Mouse (Mus musculus) frontal cortex, postnatal 10 days (tissue): ENCODE data around the gene Wbp11.

Experiments used
- DNase-seq, 2 experiments: peaks; one replicate each; pipeline ENCODE4 v3.0.0; 2022; ENCODE audit warnings: low spot score in 2 of 2, mixed read lengths in 1 of 2

Wbp11 gene

GRCm38 (mm10) chr6:136827881-136828561 is at the start of gene Wbp11:
Wbp11 (minus strand) TSS chr6:136828233.
- peak; percentile 94 to 95 for DNase-seq

- DNase-seq: peak in 1 of 2 experiments; percentile 26
These were observed 47.6 kb upstream of the Wbp11 start, which contains the start of gene Mgp for GRCm38 (mm10) chr6:136875670-136876069. Mgp (minus strand) TSS chr6:136875823.

GRCm38 (mm10) chr6:136874599-136874998 is 46.6 kb upstream of the Wbp11 start:
- DNase-seq: no peak

DNA sequence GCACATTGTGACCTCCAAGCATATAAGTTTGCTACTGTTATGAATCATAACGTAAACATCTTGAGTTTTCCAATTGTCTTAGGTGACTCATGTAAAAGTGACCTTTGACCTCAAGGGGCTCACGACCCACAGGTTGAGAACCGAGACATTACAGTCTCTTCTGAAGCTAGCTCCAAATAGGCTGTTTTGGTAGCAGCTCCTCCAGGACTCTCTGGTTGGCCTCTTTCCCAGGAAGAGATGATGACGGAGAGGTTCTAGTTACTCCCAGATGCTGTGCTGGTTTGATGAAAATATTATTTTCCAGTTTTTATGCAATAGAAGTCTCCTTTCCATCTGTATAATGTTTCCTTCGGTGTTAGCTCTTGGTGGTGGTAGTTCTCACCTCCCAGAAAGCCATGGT is 40.9 kb upstream of the Wbp11 start:
- DNase-seq: no peak

DNA sequence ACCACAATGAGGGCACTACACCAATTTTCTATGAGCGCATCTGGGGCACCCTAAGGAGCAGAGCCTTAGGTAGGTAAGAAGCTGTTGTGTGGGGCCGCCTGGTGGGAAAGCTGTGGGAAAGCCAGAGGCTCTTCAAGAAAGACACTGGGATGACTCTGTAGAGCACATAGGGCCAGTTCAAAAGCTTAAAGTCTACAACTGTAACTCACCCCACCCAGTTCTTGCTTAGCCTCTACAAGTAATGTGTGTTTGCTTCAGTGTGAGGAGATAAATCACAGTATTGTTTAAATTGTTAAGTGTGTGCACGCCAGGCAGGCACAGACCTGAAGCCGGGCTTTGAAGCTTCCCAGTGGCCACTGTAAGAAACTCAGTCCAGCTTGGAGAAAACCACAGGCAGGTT is 38.1 kb upstream of the Wbp11 start:
- no peak for DNase-seq

DNA sequence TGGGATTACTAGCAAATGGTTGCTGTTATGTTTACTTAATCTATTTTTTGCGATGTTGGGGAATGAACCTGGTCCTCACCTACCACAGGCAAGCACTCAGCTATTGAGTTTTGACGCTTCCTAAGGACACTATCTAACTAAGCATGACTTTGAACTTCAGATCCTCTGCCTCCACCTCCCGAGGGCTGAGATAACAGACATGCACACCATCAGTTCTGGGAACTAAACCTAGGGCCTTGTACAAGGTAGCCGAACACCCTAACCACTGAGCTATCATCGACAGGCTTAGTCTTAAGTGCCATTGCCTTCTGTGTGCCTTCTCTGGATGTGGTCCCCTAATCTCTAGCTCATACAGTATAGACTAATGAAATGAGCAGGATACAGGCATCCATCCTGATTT is 37.3 kb upstream of the Wbp11 start:
- no peak for DNase-seq

- no peak for DNase-seq
These were observed 33.0 kb upstream of the Wbp11 start for GRCm38 (mm10) chr6:136861020-136861419.

DNA sequence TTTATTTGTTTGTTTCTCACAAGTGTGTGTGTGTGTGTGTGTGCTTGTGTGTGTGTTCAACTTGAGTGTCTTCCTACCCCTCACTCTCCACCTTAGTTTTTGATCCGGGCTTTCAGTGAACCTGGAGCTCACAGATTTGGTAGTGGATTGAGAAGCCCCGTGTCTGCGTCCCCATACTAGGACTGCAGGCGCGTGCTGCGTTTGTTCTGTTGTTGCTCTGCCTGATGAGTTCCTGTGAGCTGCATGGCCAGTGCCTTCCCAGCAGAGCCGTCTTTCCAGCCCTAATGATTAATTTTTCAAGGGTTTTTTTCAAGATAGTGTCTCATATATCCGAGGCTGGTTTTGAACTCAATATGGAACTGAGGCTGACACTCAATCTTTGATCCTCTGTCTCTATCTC is 30.4 kb upstream of the Wbp11 start:
- no peak for DNase-seq

- no peak for DNase-seq
These were observed 29.8 kb upstream of the Wbp11 start for GRCm38 (mm10) chr6:136857873-136858260.

- DNase-seq: no peak
These were observed 29.3 kb upstream of the Wbp11 start, which contains the start of gene Art4 for GRCm38 (mm10) chr6:136857186-136857872. Art4 (minus strand) TSS chr6:136857733.

DNA sequence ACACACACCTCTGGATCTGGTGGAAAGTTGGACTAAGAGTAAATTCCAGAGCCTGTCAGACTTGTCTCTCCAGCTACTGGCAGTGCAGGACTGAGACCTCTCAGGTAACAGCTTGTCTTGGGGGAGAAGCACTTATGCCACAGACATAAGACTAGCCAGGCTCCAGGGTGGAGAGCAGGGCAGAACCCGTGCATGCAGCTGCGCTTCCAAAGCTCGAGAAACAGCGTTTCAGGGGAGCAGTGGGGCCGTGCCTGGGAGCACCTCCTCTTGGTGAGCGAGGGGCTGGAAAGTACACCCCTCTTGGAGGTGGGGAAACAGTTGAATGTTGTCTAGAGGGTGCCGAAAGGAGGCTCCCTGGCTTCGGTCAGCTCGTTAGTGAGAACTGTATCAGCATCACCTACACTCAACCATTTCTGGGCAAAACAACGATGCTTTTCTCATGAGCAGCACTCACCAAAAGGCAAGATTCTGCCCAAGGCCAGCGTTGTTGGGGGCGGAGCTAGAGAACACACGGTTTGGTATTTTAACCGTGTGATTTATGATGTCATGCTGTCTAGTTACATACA is 28.1 kb upstream of the Wbp11 start:
- no peak for DNase-seq

GRCm38 (mm10) chr6:136855183-136855582 is 27.1 kb upstream of the Wbp11 start:
- DNase-seq: no peak

DNA sequence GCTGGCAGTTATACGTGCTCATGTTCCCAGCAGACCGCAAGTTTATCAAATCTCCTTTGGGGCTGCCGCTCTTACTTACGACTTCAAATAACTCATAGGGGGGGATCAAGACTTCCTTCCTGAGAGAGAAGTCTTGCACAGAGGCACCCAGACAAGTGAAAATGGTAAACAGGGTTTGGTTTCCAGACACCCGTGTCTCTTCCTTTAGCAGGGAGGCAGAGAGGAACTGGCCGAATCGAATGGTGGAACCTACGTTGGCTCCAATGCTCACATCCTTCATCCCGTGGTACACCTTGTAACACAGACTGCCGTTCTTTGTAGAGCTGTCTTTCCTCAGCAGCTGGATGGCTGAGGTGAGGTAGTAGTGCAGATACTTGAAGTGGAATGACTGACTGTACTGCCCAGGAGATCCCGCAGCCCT is 26.3 kb upstream of the Wbp11 start:
- DNase-seq: no peak

- no peak for DNase-seq
These were observed 24.7 kb upstream of the Wbp11 start for GRCm38 (mm10) chr6:136852762-136853161.

DNA sequence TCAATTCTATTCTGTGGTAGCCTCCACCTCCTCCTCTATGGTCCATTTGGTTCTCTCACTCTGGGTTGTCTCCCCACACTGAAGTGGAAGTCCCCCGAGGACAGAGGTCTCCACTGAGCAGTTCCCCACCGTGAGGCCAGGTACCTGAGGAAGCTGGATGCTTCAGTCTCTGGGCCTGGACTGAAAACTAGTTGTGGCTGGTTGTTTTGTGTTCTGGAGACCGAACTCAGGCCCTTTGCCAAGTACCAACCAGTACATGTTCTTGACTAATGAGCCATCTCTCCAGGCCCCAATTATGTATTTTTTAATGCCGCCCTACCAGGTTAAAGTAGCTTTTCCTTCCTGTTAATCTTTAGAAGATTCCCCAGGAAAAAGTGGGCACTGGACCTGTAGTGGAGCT is 24.3 kb upstream of the Wbp11 start:
- DNase-seq: no peak

- no peak for DNase-seq
These were observed 22.2 kb upstream of the Wbp11 start for GRCm38 (mm10) chr6:136850267-136850666.

DNA sequence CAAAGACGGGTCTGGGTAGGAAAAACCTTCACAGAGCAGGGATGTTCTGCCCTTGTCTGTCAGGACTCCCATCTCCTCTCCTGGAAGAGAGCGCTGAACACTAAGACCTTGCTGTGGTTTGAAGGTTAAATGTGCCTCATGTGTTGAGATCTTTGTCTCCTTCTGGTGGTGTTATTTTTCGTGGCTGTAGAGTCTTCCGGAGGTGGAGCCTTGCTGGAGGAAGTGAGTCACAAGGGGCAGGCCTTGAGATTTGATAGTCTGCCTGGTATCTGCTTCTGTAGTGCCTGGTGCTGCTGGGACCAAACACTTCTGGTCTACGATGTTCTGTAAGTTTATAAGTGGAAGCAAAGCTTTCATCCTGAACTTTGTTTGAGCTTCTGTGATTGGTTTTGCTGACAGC is 20.9 kb upstream of the Wbp11 start:
- no peak for DNase-seq

DNA sequence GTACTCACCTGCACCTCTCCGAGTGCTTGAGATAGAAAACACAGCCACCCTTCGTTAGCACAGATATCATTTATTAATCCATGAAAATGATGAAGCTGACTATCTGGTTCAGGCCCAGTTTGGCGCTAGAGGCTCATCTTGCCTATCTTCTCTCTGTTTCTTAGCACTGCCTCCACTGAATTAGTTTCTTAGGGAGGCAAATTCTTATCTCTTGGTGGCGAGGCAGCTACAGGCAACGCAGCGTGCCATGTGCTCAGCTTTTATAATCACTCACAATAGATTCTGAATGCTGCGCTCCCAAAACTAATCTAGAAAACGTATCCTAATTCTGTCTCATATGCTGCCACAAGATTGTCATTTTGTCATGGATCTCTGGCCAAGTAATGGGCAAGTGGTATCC is 20.4 kb upstream of the Wbp11 start:
- DNase-seq: no peak

DNA sequence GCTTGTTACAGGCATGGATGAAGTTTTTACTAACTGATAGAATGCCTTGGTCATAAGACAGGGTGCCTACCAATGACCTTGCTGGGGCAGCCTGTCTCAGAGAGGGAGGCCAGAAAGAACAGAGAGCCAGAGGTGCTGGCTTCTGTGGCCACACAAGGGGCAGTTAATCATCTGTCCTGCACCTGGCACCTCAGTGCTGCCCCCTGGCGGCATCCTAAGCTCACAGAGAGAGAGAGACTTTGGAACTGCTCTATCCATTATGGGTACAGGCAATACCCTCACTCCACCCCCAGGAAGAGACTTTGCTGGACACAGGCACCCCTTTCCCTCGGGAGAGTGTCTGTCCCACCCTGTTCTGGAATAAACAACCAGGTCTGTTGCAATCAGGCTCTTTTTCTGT is 19.8 kb upstream of the Wbp11 start:
- no peak for DNase-seq

DNA sequence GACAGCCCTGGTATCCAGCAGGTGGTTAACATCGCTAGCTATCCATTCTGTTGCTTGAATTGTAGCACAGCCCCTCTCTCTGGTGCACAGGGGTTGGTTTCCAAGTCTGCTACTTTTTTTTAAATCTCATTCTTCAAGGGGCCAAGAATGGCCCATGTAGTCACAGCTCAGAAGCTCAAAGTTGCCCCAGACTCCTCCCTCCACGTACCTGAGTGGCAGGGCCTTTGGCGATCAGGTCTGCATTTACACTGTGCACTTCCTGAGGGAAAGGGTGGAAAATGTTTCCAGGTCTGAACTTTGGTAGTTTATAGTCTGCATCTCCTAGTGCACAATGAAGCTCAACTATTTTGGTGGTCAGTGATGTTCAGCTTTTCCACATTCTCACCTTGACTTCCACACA is 19.2 kb upstream of the Wbp11 start:
- no peak for DNase-seq

DNA sequence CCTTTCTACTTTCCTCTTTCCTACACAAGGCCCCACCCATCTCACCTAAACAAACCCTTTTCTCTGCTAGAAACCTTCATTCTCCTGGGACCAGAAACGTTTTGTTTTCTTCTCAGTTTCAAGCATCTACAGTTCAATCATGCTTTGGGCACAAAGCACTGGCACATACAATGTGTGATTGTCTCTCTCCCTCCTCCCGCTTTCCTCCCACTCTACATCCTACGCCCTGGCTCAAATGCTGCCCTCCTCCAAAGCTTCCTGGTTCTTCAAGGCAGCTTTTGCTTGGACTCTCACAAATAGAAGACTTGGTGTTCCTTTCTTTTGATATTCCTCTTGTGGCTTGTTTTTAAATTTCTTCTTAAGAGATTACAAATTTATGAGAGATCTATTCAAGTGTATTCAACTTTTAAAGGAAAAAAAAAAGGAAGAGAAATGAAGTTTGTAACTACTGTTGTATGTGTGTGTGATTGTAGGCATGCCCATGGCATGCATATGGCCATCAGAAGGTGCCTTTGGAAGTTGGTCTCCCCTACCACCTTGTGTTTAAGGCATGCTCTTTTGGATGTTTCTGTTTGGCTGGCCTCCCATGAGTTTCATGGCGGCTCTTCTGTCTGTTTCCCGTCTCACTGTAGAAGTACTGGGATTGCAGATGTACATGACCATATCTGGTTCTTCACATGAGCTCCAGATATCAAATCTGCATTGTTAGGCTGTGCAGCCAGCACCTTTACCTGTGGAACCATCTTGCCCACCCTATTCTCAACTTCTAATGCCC is 17.9 kb upstream of the Wbp11 start:
- DNase-seq: no peak

DNA sequence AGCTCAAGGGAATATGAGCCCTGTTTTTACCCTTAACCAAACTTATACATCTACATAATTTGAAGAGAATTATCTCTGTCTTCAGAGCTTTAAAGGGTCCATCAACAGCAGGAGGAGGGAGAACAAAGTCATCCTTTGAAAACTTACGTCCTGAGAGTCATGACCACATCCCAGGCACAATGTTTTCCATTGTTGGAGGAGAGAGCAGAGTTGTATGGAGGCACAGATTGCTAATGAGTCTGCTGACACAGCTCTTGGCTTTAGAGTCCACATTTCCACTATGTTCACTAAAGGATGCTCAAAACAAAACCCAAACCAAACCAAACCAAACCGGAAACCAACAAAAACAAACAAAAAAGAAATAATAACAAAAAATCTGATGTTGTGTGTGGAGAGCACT is 16.9 kb upstream of the Wbp11 start:
- DNase-seq: no peak
